Mouse (Mus musculus): ENCODE data around the gene Gm36210. TPM values are rescaled to one million over a fixed set of nuclear protein-coding genes. Genes with fewer than 3 reads are reported as not detected.

Gene Gm36210
- polyA plus RNA-seq, 1 experiment from 2014 or later = not detected

DNA sequence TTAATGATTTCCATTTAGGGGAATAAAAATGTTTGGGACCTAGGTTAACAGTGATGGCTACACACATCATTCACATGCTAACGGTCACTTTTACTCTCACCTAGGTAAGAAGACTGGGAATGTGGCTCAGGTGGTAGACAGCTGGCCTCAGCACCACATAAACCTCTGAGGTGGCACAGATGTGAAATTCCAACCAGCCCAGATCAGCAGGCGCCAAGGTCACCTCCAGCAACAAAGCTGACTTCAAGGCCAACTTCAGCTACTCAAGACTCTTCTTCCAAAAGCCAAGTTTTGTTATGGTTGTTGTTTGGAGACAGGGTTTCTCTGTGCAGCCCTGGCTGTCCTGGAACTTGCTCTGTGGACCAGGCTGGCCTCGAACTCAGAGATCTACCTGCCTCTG lies 52.7 kb downstream of the Gm36210 start:
- H3K27me3 ChIP-seq (ENCODE audit: control insufficient read depth, insufficient read depth, low read length) = no peaks in the 10 kb centered on the region
- no peak overlapping the region for H3K4me3 ChIP-seq (ENCODE audit: low read depth, low read length)
- no peak overlapping the region for H3K4me2 ChIP-seq (replicated peaks; ENCODE audit: low read depth, low read length)
- H3K9ac ChIP-seq (replicated peaks; ENCODE audit: low read depth, low read length) = no peak overlapping the region
- no peaks in the 10 kb centered on the region for H3K36me3 ChIP-seq (ENCODE audit: control insufficient read depth, insufficient read depth, low read length)
- no peak overlapping the region for H3K27ac ChIP-seq (ENCODE audit: low read length)
- H3K4me1 ChIP-seq (ENCODE audit: control insufficient read depth, insufficient read depth, low read length) = no peaks in the 10 kb centered on the region
- 71% methylated on average over 3 of the region's 3 CpGs for WGBS
- H3K9me3 ChIP-seq (ENCODE audit: control insufficient read depth, low read depth, low read length) = no peaks in the 10 kb centered on the region
- ATAC-seq (ENCODE audit: insufficient number of reproducible peaks, insufficient read depth, low FRiP score, low read depth) = no peak

DNA sequence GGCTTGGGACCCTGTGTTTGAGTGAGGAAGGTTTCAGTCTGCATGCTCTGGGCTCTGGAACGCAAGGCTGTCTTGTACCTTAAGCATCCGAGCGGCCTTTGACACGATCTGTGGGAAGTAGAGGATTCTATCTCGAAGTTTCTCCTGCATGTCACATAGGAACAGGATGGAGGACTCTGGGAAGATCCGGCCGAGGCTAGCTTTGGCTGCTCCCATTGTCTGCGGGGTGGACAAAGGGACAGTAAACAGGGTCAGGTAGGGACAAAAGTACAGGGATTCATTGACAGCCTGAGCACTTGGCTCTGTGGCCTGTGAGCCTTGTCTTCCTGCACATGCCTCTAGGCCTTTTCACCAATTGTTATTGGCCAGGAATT lies 55.0 kb downstream of the Gm36210 start:
- WGBS = 72% methylated on average over 8 of the region's 8 CpGs

DNA sequence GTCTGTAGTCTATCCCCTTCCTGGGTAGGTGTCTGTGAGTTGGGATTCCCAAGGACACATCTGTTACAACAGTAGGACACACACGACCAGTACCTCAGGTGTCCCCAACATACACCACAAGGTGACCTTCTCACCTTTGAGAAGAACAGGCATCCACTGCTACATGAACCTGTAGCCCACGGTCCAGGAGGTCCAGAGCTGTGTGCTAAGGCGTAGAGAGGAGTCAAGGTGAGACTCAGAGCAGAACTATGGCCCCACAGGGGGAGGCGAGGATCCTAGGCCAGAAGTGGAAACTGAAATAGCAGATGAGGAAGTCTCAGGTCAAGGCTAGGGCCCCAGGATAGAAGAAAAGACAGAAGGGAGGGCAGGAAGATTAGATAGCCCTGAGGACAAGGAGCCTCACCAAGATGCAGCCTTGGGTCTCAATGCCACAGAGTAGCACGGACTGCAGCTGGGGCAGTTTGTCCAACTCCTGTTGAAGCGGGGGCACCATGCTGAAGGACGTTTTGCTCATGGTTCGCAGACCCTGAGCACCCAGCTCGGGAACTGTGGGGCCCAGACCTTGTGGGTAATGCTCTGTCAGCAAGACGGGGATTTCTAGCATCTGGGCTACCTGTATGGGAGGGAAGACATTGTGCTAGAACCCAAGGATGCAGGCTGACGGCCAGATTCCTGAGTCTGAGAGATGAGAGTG lies 55.5 kb downstream of the Gm36210 start:
- Histone ChIP-seq H3K27me3 (ENCODE audit: control insufficient read depth, insufficient read depth, low read length) (no peaks in the 10 kb centered on the region), H3K4me2 (replicated peaks; ENCODE audit: low read depth, low read length) (no peak overlapping the region), H3K36me3 (ENCODE audit: control insufficient read depth, insufficient read depth, low read length) (no peaks in the 10 kb centered on the region), H3K4me3 (ENCODE audit: low read depth, low read length) (no peak overlapping the region), H3K9ac (replicated peaks; ENCODE audit: low read depth, low read length) (no peak overlapping the region), H3K9me3 (ENCODE audit: control insufficient read depth, low read depth, low read length) (no peaks in the 10 kb centered on the region), H3K27ac (ENCODE audit: low read length) (no peak overlapping the region), H3K4me1 (ENCODE audit: control insufficient read depth, insufficient read depth, low read length) (no peaks in the 10 kb centered on the region)
- 79% methylated on average over 11 of the region's 11 CpGs for WGBS
- ATAC-seq (ENCODE audit: insufficient number of reproducible peaks, insufficient read depth, low FRiP score, low read depth) = no peak

More for the DNA sequence above, 55.0 kb downstream of the Gm36210 start:
- H3K4me2 ChIP-seq (replicated peaks; ENCODE audit: low read depth, low read length) = no peak overlapping the region
- H3K4me3 ChIP-seq (ENCODE audit: low read depth, low read length) = no peak overlapping the region
- H3K9ac ChIP-seq (replicated peaks; ENCODE audit: low read depth, low read length) = no peak overlapping the region
- H3K4me1 ChIP-seq (ENCODE audit: control insufficient read depth, insufficient read depth, low read length) = no peaks in the 10 kb centered on the region
- H3K36me3 ChIP-seq (ENCODE audit: control insufficient read depth, insufficient read depth, low read length) = no peaks in the 10 kb centered on the region
- ATAC-seq (ENCODE audit: insufficient number of reproducible peaks, insufficient read depth, low FRiP score, low read depth) = no peak
- no peaks in the 10 kb centered on the region for H3K9me3 ChIP-seq (ENCODE audit: control insufficient read depth, low read depth, low read length)
- no peak overlapping the region for H3K27ac ChIP-seq (ENCODE audit: low read length)
- no peaks in the 10 kb centered on the region for H3K27me3 ChIP-seq (ENCODE audit: control insufficient read depth, insufficient read depth, low read length)

DNA sequence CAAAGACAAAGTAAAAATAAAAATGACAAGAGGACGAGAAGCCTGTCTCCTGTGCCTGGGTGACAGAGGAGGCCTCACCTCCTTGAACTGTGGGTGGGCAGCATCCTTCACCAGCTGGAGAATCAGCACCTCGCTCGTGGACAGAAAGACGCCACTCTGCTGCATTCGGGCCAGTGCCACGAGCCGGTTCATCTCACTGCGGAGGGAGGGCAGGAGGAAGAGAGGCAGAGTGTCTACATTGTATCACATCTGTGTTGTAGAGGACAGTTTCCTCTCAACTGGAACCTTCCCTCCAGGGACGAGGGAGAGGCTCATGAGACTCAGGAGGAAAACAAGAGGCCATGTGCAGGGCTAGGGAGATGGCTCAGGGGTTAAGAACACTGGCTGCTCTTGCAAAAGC lies 56.9 kb downstream of the Gm36210 start:
- H3K9ac ChIP-seq (replicated peaks; ENCODE audit: low read depth, low read length) = no peak overlapping the region
- peaks cover 2% of the 10 kb centered on the region; the same call in 1 of the 2 replicates for H3K27me3 ChIP-seq (ENCODE audit: control insufficient read depth, insufficient read depth, low read length)
- no peak overlapping the region for H3K27ac ChIP-seq (ENCODE audit: low read length)
- no peaks in the 10 kb centered on the region for H3K36me3 ChIP-seq (ENCODE audit: control insufficient read depth, insufficient read depth, low read length)
- no peak overlapping the region for H3K4me3 ChIP-seq (ENCODE audit: low read depth, low read length)
- no peaks in the 10 kb centered on the region for H3K9me3 ChIP-seq (ENCODE audit: control insufficient read depth, low read depth, low read length)
- peaks cover 4% of the 10 kb centered on the region; the same call in 1 of the 2 replicates for H3K4me1 ChIP-seq (ENCODE audit: control insufficient read depth, insufficient read depth, low read length)
- H3K4me2 ChIP-seq (replicated peaks; ENCODE audit: low read depth, low read length) = no peak overlapping the region
- no peak for ATAC-seq (ENCODE audit: insufficient number of reproducible peaks, insufficient read depth, low FRiP score, low read depth)
- 61% methylated on average over 9 of the region's 9 CpGs for WGBS

Other genes starting within 250 kb of the Gm36210 start
- gene Ppp6r1, start 247.5 kb downstream of the Gm36210 start, polyA plus RNA-seq (2014; fragmentation: Nextera tagmentation; extraction: Ambion mirVana) = 10.2 and 11.7 TPM in 2 replicates
- 84.8 and 94.2 TPM in 2 replicates for gene Hspbp1, start 221.4 kb downstream of the Gm36210 start, polyA plus RNA-seq (2014; fragmentation: Nextera tagmentation; extraction: Ambion mirVana)
- gene Brsk1, start 215.9 kb downstream of the Gm36210 start, polyA plus RNA-seq (2014; fragmentation: Nextera tagmentation; extraction: Ambion mirVana) = 2.3 and 4.0 TPM in 2 replicates
- 0.36 and 0.78 TPM in 2 replicates for gene Tmem150b, start 181.3 kb downstream of the Gm36210 start, polyA plus RNA-seq (2014; fragmentation: Nextera tagmentation; extraction: Ambion mirVana)
- gene Kmt5c, start 166.4 kb downstream of the Gm36210 start, polyA plus RNA-seq (2014; fragmentation: Nextera tagmentation; extraction: Ambion mirVana) = 59.2 and 59.4 TPM in 2 replicates
- 72.0 and 85.2 TPM in 2 replicates for gene Cox6b2, start 153.4 kb downstream of the Gm36210 start, polyA plus RNA-seq (2014; fragmentation: Nextera tagmentation; extraction: Ambion mirVana)
- gene Fam71e2, start 135.2 kb downstream of the Gm36210 start, polyA plus RNA-seq (2014; fragmentation: Nextera tagmentation; extraction: Ambion mirVana) = not detected in 2 replicates
- gene Il11, start 123.7 kb downstream of the Gm36210 start, polyA plus RNA-seq (2014; fragmentation: Nextera tagmentation; extraction: Ambion mirVana) = 0.17 and 0.27 TPM in 2 replicates
- gene Tmem190, start 123.6 kb downstream of the Gm36210 start, polyA plus RNA-seq (2014; fragmentation: Nextera tagmentation; extraction: Ambion mirVana) = 0.55 TPM in 1 of 2 replicates, not detected in the other
- 8.7 and 10.6 TPM in 2 replicates for gene Tmem238, start 116.9 kb downstream of the Gm36210 start, polyA plus RNA-seq (2014; fragmentation: Nextera tagmentation; extraction: Ambion mirVana)
- gene Rpl28, start 113.6 kb downstream of the Gm36210 start, polyA plus RNA-seq (2014; fragmentation: Nextera tagmentation; extraction: Ambion mirVana) = 301 and 312 TPM in 2 replicates
- gene Ube2s, start 93.9 kb downstream of the Gm36210 start, polyA plus RNA-seq (2014; fragmentation: Nextera tagmentation; extraction: Ambion mirVana) = 318 and 349 TPM in 2 replicates
- gene Shisa7, start 61.8 kb downstream of the Gm36210 start, polyA plus RNA-seq (2014; fragmentation: Nextera tagmentation; extraction: Ambion mirVana) = 0.70 and 1.0 TPM in 2 replicates
- gene Isoc2b, start 36.3 kb downstream of the Gm36210 start, polyA plus RNA-seq (2014; fragmentation: Nextera tagmentation; extraction: Ambion mirVana) = 7.0 and 7.8 TPM in 2 replicates
- 0.94 and 0.98 TPM in 2 replicates for gene Isoc2a, start 29.4 kb downstream of the Gm36210 start, polyA plus RNA-seq (2014; fragmentation: Nextera tagmentation; extraction: Ambion mirVana)
- 4.3 and 4.5 TPM in 2 replicates for gene Zfp628, start 8.7 kb upstream of the Gm36210 start, polyA plus RNA-seq (2014; fragmentation: Nextera tagmentation; extraction: Ambion mirVana)
- gene Nat14, start 15.5 kb upstream of the Gm36210 start, polyA plus RNA-seq (2014; fragmentation: Nextera tagmentation; extraction: Ambion mirVana) = 3.5 and 4.0 TPM in 2 replicates
- gene Ssc5d, start 19.3 kb upstream of the Gm36210 start, polyA plus RNA-seq (2014; fragmentation: Nextera tagmentation; extraction: Ambion mirVana) = 3.3 and 3.9 TPM in 2 replicates
- gene Sbk2, start 57.9 kb upstream of the Gm36210 start, polyA plus RNA-seq (2014; fragmentation: Nextera tagmentation; extraction: Ambion mirVana) = 0.55 and 1.4 TPM in 2 replicates
- 0.07 TPM in 1 of 2 replicates, not detected in the other for gene Sbk3, start 64.7 kb upstream of the Gm36210 start, polyA plus RNA-seq (2014; fragmentation: Nextera tagmentation; extraction: Ambion mirVana)
- 39.5 and 48.8 TPM in 2 replicates for gene Zfp579, start 89.6 kb upstream of the Gm36210 start, polyA plus RNA-seq (2014; fragmentation: Nextera tagmentation; extraction: Ambion mirVana)
- gene Zfp524, start 107.9 kb upstream of the Gm36210 start, polyA plus RNA-seq (2014; fragmentation: Nextera tagmentation; extraction: Ambion mirVana) = 14.1 and 18.0 TPM in 2 replicates
- 33.0 and 35.7 TPM in 2 replicates for gene Fiz1, start 108.2 kb upstream of the Gm36210 start, polyA plus RNA-seq (2014; fragmentation: Nextera tagmentation; extraction: Ambion mirVana)
- 1.2 and 3.3 TPM in 2 replicates for gene Gm44973, start 109.0 kb upstream of the Gm36210 start, polyA plus RNA-seq (2014; fragmentation: Nextera tagmentation; extraction: Ambion mirVana)
- 8.9 and 9.1 TPM in 2 replicates for gene Zfp865, start 113.9 kb upstream of the Gm36210 start, polyA plus RNA-seq (2014; fragmentation: Nextera tagmentation; extraction: Ambion mirVana)
- gene Ccdc106, start 114.0 kb upstream of the Gm36210 start, polyA plus RNA-seq (2014; fragmentation: Nextera tagmentation; extraction: Ambion mirVana) = 22.4 and 25.0 TPM in 2 replicates
- not detected in 2 replicates for gene 4632433K11Rik, start 127.6 kb upstream of the Gm36210 start, polyA plus RNA-seq (2014; fragmentation: Nextera tagmentation; extraction: Ambion mirVana)
- gene Zfp784, start 131.9 kb upstream of the Gm36210 start, polyA plus RNA-seq (2014; fragmentation: Nextera tagmentation; extraction: Ambion mirVana) = 4.6 and 6.2 TPM in 2 replicates
- gene Zfp580, start 145.0 kb upstream of the Gm36210 start, polyA plus RNA-seq (2014; fragmentation: Nextera tagmentation; extraction: Ambion mirVana) = 35.7 and 44.1 TPM in 2 replicates
- gene U2af2, start 155.6 kb upstream of the Gm36210 start, polyA plus RNA-seq (2014; fragmentation: Nextera tagmentation; extraction: Ambion mirVana) = 106 and 119 TPM in 2 replicates
- gene Epn1, start 173.7 kb upstream of the Gm36210 start, polyA plus RNA-seq (2014; fragmentation: Nextera tagmentation; extraction: Ambion mirVana) = 63.2 and 63.4 TPM in 2 replicates
- gene Rfpl4, start 210.4 kb upstream of the Gm36210 start, polyA plus RNA-seq (2014; fragmentation: Nextera tagmentation; extraction: Ambion mirVana) = not detected in 2 replicates
- gene Rasl2-9, start 219.4 kb upstream of the Gm36210 start, polyA plus RNA-seq (2014; fragmentation: Nextera tagmentation; extraction: Ambion mirVana) = 0.25 TPM in 1 of 2 replicates, not detected in the other
- gene Vmn1r55, start 243.2 kb upstream of the Gm36210 start, polyA plus RNA-seq (2014; fragmentation: Nextera tagmentation; extraction: Ambion mirVana) = not detected in 2 replicates